Mouse (Mus musculus): ENCODE results near the gene Prdm5. TPM values are rescaled to one million over a fixed set of nuclear protein-coding genes. Genes with fewer than 3 reads are reported as not detected.

The Prdm5 gene
- polyA plus RNA-seq, 1 experiment from 2014 or later = 5.6 TPM

- H3K9ac ChIP-seq (replicated peaks) = no peak overlapping the region
- H3K4me2 ChIP-seq = no peak overlapping the region
- no peak for ATAC-seq (ENCODE audit: low FRiP score)
- peaks cover 11% of the 10 kb centered on the region; the same call in 1 of the 2 replicates for H3K4me1 ChIP-seq
- no peak overlapping the region for H3K4me3 ChIP-seq (replicated peaks)
- no peak overlapping the region for H3K27ac ChIP-seq (replicated peaks)
- H3K27me3 ChIP-seq (replicated peaks) = no peaks in the 10 kb centered on the region
- 83% methylated on average over 7 of the region's 7 CpGs for WGBS
- no peaks in the 10 kb centered on the region for H3K9me3 ChIP-seq (replicated peaks)
- H3K36me3 ChIP-seq = no peaks in the 10 kb centered on the region
Measured at GRCm38 (mm10) chr6:65935566-65936281, 156.9 kb downstream of the Prdm5 start.

GRCm38 (mm10) chr6:65950492-65950891 lies 171.7 kb downstream of the Prdm5 start:
- Histone ChIP-seq H3K27ac (replicated peaks) (no peak overlapping the region), H3K36me3 (no peaks in the 10 kb centered on the region), H3K4me1 (no peaks in the 10 kb centered on the region), H3K9ac (replicated peaks) (no peak overlapping the region), H3K4me3 (replicated peaks) (no peak overlapping the region), H3K9me3 (replicated peaks) (no peaks in the 10 kb centered on the region), H3K4me2 (no peak overlapping the region), H3K27me3 (replicated peaks) (no peaks in the 10 kb centered on the region)
- ATAC-seq (ENCODE audit: low FRiP score) = no peak
- WGBS = 69% methylated on average over 6 of the region's 6 CpGs

- no peaks in the 10 kb centered on the region for H3K36me3 ChIP-seq
- H3K27ac ChIP-seq (replicated peaks) = no peak within 1 kb of the TSS
- H3K4me2 ChIP-seq = no peak within 1 kb of the TSS
- H3K4me1 ChIP-seq = no peaks in the 10 kb centered on the region
- WGBS = 98% methylated on average over 10 of the region's 10 CpGs
- no peak for ATAC-seq (ENCODE audit: low FRiP score)
- H3K27me3 ChIP-seq (replicated peaks) = no peaks in the 10 kb centered on the region
- H3K9me3 ChIP-seq (replicated peaks) = no peaks in the 10 kb centered on the region
- H3K4me3 ChIP-seq (replicated peaks) = no peak within 1 kb of the TSS
- H3K9ac ChIP-seq (replicated peaks) = no peak within 1 kb of the TSS
Measured at GRCm38 (mm10) chr6:65952309-65952708, 173.5 kb downstream of the Prdm5 start, which contains the start of gene 4930544G11Rik. Gene 4930544G11Rik (plus strand): TSS chr6:65952609.

- Histone ChIP-seq H3K27me3 (replicated peaks) (no peaks in the 10 kb centered on the region), H3K9ac (replicated peaks) (no peak overlapping the region), H3K4me2 (no peak overlapping the region), H3K27ac (replicated peaks) (no peak overlapping the region), H3K4me3 (replicated peaks) (no peak overlapping the region), H3K36me3 (no peaks in the 10 kb centered on the region), H3K4me1 (0 out of 2 replicates have a peak, but pooled peaks cover 5% of the 10 kb centered on the region), H3K9me3 (replicated peaks) (no peaks in the 10 kb centered on the region)
- 55% methylated on average over 6 of the region's 6 CpGs for WGBS
- ATAC-seq (ENCODE audit: low FRiP score) = peak; percentile 65
Measured at GRCm38 (mm10) chr6:65969386-65970111, 190.8 kb downstream of the Prdm5 start.

- Histone ChIP-seq H3K9ac (replicated peaks) (no peak overlapping the region), H3K36me3 (no peaks in the 10 kb centered on the region), H3K4me2 (peak overlapping the region; percentile 22), H3K4me1 (0 out of 2 replicates have a peak, but pooled peaks cover 5% of the 10 kb centered on the region), H3K27me3 (replicated peaks) (no peaks in the 10 kb centered on the region), H3K27ac (replicated peaks) (no peak overlapping the region; the same call in 1 of the 2 replicates), H3K4me3 (replicated peaks) (no peak overlapping the region), H3K9me3 (replicated peaks) (no peaks in the 10 kb centered on the region)
- 42% methylated on average over 9 of the region's 9 CpGs for WGBS
- ATAC-seq (ENCODE audit: low FRiP score) = peak; percentile 86
Measured at GRCm38 (mm10) chr6:65970410-65970809, 191.6 kb downstream of the Prdm5 start.

Other genes starting within 250 kb of the Prdm5 start
- gene Ndnf, start 107.4 kb upstream of the Prdm5 start, polyA plus RNA-seq (2015; fragmentation: Nextera tagmentation; extraction: Ambion mirVana) = 10.4 and 11.2 TPM in 2 replicates
- not detected in 2 replicates for gene 4930544G11Rik, start 173.6 kb downstream of the Prdm5 start, polyA plus RNA-seq (2015; fragmentation: Nextera tagmentation; extraction: Ambion mirVana)

All from neural tube, embryonic 15.5 days (tissue).